Mouse (Mus musculus): ENCODE measurements at regions not wholly inside any gene's neighbourhood (a gene's known extent, or its start where the extent isn't known, plus 50 kb on each side); places are given as distances from the start of the nearest gene placed in this dataset.

DNA sequence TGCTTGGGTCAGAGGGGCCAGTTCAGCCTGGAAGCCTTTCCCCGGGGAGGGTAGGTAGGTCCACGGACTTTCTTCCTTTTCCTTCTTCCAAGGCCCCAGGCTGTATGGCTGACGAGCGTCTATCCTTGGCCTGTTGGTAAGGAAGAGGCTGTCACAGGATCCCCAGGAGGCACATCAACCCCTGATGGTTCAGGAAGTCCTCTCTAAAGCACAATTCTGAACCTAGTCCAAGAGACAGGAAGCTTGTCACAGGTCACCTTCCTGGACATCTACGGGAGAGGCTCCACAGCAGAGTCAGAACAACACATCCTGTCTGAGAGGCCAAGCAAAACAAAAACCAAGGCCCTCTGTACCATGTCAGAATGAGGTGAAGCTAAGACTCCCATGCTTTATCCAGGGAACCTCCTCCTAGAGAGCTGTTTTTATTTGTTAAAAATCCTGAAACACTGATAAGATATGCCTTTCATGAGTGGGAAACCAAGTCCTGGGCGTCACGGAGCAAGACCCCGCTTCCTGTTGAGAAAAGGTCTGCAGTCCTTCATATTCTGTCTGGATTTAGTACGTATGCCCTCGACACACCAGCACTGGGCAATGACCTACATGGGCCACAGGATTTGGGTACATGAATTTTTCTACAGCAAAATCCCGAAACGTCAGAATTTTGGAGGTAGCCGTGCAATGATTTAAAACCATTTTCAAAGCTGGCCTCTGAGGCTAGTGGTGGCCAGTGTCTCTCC is 52.0 kb upstream of the Snrk start:
- peak; percentile 44 for DNase-seq

DNA sequence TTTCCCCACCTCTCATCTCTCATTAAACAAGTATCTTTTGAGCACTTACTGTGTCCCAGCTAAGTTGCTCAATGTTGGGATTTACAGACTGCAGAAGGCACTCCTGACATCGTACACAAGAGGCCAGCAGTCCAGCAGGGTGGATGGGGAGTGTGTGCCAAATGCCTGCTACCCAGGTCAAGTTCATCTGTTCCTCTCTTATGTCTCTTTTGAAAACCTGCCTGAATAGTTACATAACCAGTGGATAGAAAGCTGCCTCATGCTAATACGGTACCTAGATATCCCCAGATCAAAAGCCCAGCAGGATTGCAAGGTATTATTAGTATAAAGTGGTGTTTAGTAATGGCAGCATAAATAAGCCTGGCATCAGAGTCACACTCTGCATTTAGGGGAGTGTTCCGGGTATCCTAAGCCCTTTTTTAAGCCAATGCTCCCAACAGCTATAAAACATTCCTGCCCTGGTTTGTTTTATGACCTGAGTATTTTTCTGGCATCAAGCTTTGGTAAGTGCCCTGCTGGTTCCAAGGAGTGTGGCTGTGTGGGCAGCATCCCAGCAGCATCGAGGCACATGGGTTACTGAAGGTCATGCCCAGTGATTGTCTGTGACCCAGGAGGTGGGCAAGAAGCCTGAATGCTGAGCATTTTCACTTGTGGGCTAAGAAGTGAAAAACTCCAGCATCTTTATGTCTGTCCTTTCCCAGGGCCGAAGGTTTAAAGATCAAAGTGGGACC is 59.1 kb upstream of the Pomgnt2 start:
- peak; percentile 99 for DNase-seq

DNA sequence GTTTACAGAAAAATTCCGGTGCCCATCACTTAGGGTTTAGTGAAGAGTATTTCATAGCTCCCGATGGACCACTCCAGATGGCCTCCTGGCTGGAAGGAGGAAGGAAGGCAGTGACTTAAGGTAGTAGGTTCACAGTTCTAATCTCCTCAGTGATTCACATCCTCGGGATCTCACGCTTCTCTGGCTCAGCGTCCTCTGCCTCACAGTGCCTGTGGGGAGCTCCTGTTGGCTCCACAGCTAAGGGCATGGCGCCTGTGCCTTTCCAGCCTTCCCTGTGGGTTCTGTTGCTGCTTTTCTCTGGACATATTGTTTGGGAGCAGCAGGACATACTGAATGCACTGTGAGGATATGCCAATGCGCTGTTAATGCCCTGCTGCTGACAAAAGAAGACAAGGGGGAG is 54.8 kb upstream of the Pomgnt2 start:
- DNase-seq: peak; percentile 82

DNA sequence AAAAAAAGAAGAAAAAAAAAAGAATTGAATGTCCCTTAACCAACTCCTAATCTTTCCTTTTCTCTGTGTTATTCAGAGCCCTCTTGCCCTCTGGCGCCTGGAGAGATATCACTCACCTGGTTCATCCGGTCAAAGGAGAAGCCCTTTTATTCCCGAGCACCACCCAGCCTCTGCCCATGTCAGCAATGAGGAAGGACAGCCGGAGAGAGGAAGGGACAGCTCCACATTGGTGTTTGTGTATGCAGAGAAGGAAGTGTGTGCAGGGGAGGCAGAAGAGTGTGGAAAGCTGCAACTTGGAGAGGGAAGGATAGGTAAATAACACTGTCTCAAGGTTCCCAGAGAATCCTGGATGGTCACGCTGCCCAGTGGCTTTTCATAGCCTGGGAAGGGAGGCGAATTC is 54.2 kb upstream of the Pomgnt2 start:
- peak; percentile 49 for DNase-seq

DNA sequence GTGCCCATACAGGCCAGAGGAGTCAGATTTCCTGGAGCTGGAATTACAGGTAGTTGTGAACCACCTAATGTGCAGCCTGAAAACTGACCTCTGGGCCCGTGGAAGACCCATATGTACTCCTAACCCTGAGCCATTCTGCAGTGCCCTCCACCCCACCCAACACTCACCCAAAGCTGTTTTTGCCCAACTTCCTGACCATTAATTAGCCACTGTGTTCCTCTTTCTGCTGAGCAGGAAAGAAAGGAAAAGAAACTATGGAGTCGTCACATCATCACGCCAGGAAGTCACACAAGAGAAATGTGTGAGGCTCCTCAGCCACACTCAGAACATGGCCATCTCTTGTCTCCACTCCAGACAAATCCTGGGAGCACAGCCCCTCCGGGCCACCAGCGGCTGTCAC is 52.1 kb upstream of the Pomgnt2 start:
- no peak for DNase-seq

DNA sequence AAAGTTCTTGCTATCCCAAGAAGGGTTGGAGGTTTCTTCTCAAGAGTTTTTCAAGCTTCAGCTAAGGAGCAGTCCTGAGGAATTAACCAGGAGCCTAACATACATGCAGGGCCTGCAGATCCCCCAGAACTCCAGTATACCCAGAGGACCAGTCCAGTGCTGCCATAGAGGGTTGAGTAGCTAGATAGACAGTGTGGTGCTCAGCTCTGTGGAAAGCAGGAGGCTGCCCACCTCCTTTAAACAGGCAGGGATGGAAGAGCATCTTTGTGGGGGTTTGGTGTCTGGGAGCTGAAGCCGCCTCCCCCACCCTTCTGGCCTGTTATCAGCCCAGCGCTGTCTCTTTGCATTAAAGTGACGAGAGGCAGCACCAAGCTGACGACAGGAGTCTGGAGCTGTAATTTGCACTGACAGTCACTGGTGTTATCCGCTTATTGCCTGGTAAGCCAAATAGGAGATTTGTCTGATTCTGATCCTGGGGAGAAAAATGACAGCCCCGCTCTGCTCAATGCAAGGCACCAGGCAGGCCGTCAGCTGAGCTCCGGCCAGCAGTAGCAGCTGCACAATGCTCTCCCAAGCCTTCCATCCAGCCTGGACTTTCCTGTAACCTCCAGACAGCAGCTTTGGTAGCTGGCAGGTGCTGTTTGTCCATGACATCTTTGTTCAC is 51.2 kb upstream of the Pomgnt2 start:
- peak; percentile 69 for DNase-seq
